Mouse (Mus musculus): Measurements from ENCODE around the gene Prima1. TPM values are rescaled to one million over a fixed set of nuclear protein-coding genes. Genes with fewer than 3 reads are reported as not detected.
A peak's percentile ranks its signal among the peaks of the same experiment; 100 is the strongest.

Gene Prima1
- polyA plus RNA-seq, 1 experiment from 2014 or later, result 0.13 TPM

DNA sequence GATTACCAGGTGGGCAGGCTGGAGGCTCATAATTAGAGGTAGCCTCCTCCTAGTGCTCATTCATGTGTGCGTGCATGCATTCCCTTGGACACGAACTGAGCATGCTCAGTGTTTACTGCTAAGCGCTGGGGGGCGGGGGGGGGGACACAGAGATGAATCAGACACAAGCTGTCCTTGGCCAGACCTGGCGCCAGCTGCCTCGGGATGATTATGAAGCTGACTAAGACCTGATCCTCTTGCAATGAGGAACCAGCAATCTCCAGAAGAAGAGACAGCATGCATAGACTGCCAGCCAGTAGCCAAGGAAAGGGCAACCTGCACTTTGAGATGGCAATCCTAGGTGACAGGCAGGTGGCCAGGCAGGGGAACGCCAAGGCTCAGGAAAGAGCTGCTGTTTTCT is 36.4 kb downstream of the Prima1 start:
- Histone ChIP-seq H3K27ac (ENCODE audit: low read length) (no peak overlapping the region), H3K4me1 (ENCODE audit: insufficient read depth, low read depth, low read length) (no peaks in the 10 kb centered on the region), H3K9ac (replicated peaks; ENCODE audit: low read depth) (no peak overlapping the region), H3K36me3 (ENCODE audit: insufficient read depth, low read length) (no peaks in the 10 kb centered on the region), H3K27me3 (replicated peaks; ENCODE audit: insufficient read depth, low read length) (no peaks in the 10 kb centered on the region), H3K4me2 (replicated peaks; ENCODE audit: low read depth, low read length) (no peak overlapping the region), H3K9me3 (ENCODE audit: low read length) (no peaks in the 10 kb centered on the region), H3K4me3 (ENCODE audit: low read depth, low read length) (no peak overlapping the region)
- ATAC-seq, result no peak
- TF ChIP-seq CTCF (IDR thresholded peaks at IDR 0.05) (no peak), EP300 (IDR thresholded peaks at IDR 0.05) (no peak)
- WGBS, result 69% methylated on average over 7 of the region's 7 CpGs
- no peak for DNase-seq (ENCODE audit: low spot score)

DNA sequence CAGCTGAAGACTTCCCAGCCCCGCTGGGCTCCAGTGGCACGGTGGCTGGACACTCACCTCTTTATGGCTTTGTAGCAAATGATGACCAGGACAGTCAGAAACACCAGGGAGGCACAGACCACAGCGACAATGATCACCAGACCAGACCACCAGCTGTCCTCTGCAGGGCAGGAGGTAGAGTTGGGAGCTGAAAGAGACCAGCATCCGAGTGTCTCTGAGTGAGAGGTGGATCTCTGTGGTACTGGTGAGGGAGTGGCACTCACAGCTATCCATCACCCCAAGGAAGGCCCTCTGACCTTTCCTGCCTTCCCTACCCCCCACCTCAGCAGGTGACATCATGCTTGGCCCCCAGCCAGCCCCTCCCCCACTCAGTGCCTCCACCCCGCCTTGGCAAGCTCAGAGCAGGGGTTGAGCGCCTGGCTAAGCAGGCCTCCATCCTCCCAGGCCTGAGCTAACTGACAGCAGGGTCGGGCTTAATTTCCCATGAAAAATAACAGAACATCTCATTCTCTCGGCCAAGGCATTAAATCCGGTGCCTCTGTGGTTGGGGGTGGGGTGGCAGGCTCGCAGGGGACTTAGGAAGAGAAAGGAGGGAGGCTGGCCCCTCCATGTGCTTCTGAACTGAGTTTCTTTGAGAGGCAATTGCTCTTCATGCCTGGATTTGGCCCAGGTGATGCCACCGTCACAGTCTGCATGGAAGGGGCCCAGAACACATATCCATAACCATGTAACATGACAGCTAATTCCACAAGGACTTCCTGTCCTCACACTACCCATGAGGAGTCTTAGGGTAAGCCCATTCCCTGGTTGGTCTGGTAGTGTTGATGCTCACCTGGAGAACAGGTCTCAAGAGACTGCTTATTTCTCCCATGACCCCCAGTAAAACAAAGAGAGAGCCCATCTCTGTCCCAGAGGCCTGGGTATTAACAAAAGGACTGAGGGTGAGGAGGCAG is 39.1 kb downstream of the Prima1 start:
- Histone ChIP-seq H3K27me3 (replicated peaks; ENCODE audit: insufficient read depth, low read length) (no peaks in the 10 kb centered on the region), H3K4me1 (ENCODE audit: insufficient read depth, low read depth, low read length) (no peaks in the 10 kb centered on the region), H3K9me3 (ENCODE audit: low read length) (no peaks in the 10 kb centered on the region), H3K9ac (replicated peaks; ENCODE audit: low read depth) (no peak overlapping the region), H3K27ac (ENCODE audit: low read length) (no peak overlapping the region), H3K4me2 (replicated peaks; ENCODE audit: low read depth, low read length) (no peak overlapping the region), H3K36me3 (ENCODE audit: insufficient read depth, low read length) (no peaks in the 10 kb centered on the region), H3K4me3 (ENCODE audit: low read depth, low read length) (no peak overlapping the region)
- no peak for ATAC-seq
- TF ChIP-seq CTCF (IDR thresholded peaks at IDR 0.05) (no peak), EP300 (IDR thresholded peaks at IDR 0.05) (no peak)
- DNase-seq (ENCODE audit: low spot score), result no peak
- 25% methylated on average over 11 of the region's 11 CpGs for WGBS

GRCm38 (mm10) chr12:103192996-103193395 is 49.0 kb downstream of the Prima1 start:
- WGBS, result 51% methylated on average over 5 of the region's 5 CpGs

GRCm38 (mm10) chr12:103189771-103190170 is 52.2 kb downstream of the Prima1 start:
- no peaks in the 10 kb centered on the region for H3K36me3 ChIP-seq (ENCODE audit: insufficient read depth, low read length)
- DNase-seq (ENCODE audit: low spot score), result peak; percentile 20
- no peak overlapping the region for H3K9ac ChIP-seq (replicated peaks; ENCODE audit: low read depth)
- H3K4me1 ChIP-seq (ENCODE audit: insufficient read depth, low read depth, low read length), result no peaks in the 10 kb centered on the region
- WGBS, result 54% methylated on average over 12 of the region's 12 CpGs
- H3K27ac ChIP-seq (ENCODE audit: low read length), result no peak overlapping the region
- no peak overlapping the region for H3K4me2 ChIP-seq (replicated peaks; ENCODE audit: low read depth, low read length)
- H3K27me3 ChIP-seq (replicated peaks; ENCODE audit: insufficient read depth, low read length), result no peaks in the 10 kb centered on the region
- no peak for TF ChIP-seq CTCF (IDR thresholded peaks at IDR 0.05)
- H3K9me3 ChIP-seq (ENCODE audit: low read length), result no peaks in the 10 kb centered on the region
- peak; percentile 41; the same call in 1 of the 2 replicates for ATAC-seq
- no peak overlapping the region for H3K4me3 ChIP-seq (ENCODE audit: low read depth, low read length)

More at GRCm38 (mm10) chr12:103192996-103193395, 49.0 kb downstream of the Prima1 start:
- Histone ChIP-seq H3K4me2 (replicated peaks; ENCODE audit: low read depth, low read length) (no peak overlapping the region), H3K27me3 (replicated peaks; ENCODE audit: insufficient read depth, low read length) (no peaks in the 10 kb centered on the region), H3K27ac (ENCODE audit: low read length) (no peak overlapping the region), H3K36me3 (ENCODE audit: insufficient read depth, low read length) (no peaks in the 10 kb centered on the region), H3K4me1 (ENCODE audit: insufficient read depth, low read depth, low read length) (no peaks in the 10 kb centered on the region), H3K4me3 (ENCODE audit: low read depth, low read length) (no peak overlapping the region), H3K9me3 (ENCODE audit: low read length) (no peaks in the 10 kb centered on the region), H3K9ac (replicated peaks; ENCODE audit: low read depth) (no peak overlapping the region)
- no peak for DNase-seq (ENCODE audit: low spot score)
- no peak for ATAC-seq
- TF ChIP-seq CTCF (IDR thresholded peaks at IDR 0.05) (no peak), EP300 (IDR thresholded peaks at IDR 0.05) (no peak)

- TF ChIP-seq EP300 (IDR thresholded peaks at IDR 0.05), result no peak
- TF ChIP-seq CTCF (IDR thresholded peaks at IDR 0.05), result no peak
- H3K27ac ChIP-seq (ENCODE audit: low read length), result no peak overlapping the region
- ATAC-seq (no peak), DNase-seq (ENCODE audit: low spot score) (no peak)
- H3K9me3 ChIP-seq (ENCODE audit: low read length), result no peaks in the 10 kb centered on the region
- H3K9ac ChIP-seq (replicated peaks; ENCODE audit: low read depth), result no peak overlapping the region
- H3K4me1 ChIP-seq (ENCODE audit: insufficient read depth, low read depth, low read length), result no peaks in the 10 kb centered on the region
- H3K4me2 ChIP-seq (replicated peaks; ENCODE audit: low read depth, low read length), result no peak overlapping the region
- no peaks in the 10 kb centered on the region for H3K27me3 ChIP-seq (replicated peaks; ENCODE audit: insufficient read depth, low read length)
- WGBS, result 62% methylated on average over 8 of the region's 8 CpGs
- no peaks in the 10 kb centered on the region for H3K36me3 ChIP-seq (ENCODE audit: insufficient read depth, low read length)
- no peak overlapping the region for H3K4me3 ChIP-seq (ENCODE audit: low read depth, low read length)
Observed at GRCm38 (mm10) chr12:103188223-103188622, 53.7 kb downstream of the Prima1 start.

GRCm38 (mm10) chr12:103187020-103187419 is 54.9 kb downstream of the Prima1 start:
- peak; percentile 58 for DNase-seq (ENCODE audit: low spot score)

More at GRCm38 (mm10) chr12:103187020-103187419, 54.9 kb downstream of the Prima1 start:
- Histone ChIP-seq H3K9ac (replicated peaks; ENCODE audit: low read depth) (no peak overlapping the region), H3K4me2 (replicated peaks; ENCODE audit: low read depth, low read length) (no peak overlapping the region), H3K9me3 (ENCODE audit: low read length) (no peaks in the 10 kb centered on the region), H3K27ac (ENCODE audit: low read length) (no peak overlapping the region), H3K27me3 (replicated peaks; ENCODE audit: insufficient read depth, low read length) (no peaks in the 10 kb centered on the region), H3K36me3 (ENCODE audit: insufficient read depth, low read length) (no peaks in the 10 kb centered on the region), H3K4me3 (ENCODE audit: low read depth, low read length) (no peak overlapping the region), H3K4me1 (ENCODE audit: insufficient read depth, low read depth, low read length) (no peaks in the 10 kb centered on the region)
- TF ChIP-seq EP300 (IDR thresholded peaks at IDR 0.05) (no peak), CTCF (IDR thresholded peaks at IDR 0.05) (no peak)
- peak; percentile 64 for ATAC-seq
- 63% methylated on average over 7 of the region's 7 CpGs for WGBS

Measured in lung, postnatal 0 days (tissue).